Mouse (Mus musculus): ENCODE measurements around the gene Rab3gap1. TPM values are rescaled to one million over a fixed set of nuclear protein-coding genes. Genes with fewer than 3 reads are reported as not detected.

Rab3gap1 gene
- polyA plus RNA-seq (2015; fragmentation: Nextera tagmentation; extraction: Ambion mirVana), result 22.7 and 23.6 TPM in 2 replicates

DNA sequence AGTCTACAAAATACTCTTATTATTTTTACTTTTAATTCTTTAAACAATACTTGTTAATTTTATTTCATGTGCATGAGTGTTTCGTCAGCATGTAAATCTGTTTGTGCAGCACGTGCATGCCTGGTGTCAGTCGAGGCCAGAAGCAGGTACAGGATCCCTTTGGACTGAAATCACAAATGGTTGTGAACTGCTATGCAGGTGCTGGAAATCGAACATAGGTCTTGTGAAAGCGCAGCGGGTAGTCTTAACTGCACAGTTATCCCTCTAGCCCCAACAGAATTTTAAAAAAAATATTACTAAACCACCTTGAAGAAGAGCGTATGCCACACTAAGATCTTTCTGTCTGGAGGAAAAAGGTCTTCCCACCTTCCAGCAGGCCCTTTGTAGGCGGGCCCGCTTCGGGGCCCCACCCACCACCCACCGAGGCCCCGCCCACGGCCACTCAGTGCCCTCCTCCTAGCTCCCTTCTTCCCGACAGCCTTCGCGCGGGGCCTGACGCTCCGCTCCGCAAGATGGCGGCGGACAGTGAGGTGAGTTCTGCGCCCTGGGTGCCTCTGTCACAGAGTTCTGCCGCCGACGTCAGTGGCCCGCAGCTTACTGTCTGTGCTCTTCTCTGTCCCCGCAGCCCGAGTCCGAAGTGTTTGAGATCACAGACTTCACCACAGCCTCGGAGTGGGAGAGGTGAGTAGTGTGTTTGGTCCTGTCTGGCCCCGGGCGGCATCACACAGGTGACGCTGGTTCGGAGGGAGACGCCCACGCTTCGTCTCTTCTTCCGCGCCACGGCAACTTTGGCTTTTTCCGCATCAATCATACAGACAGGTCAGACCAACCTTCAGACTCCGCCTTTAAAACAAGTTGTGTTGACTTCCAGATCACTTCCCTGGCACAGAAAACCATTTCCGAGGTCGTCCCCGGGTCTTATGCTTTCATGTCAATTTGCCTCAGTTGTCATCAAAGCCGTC is at the start of gene Rab3gap1:
TSS of gene Rab3gap1 (plus strand) at position 474 of the 962 bp plus-strand sequence.
- Histone ChIP-seq H3K27me3 (no peaks in the 10 kb centered on the region), H3K36me3 (peaks cover 15% of the 10 kb centered on the region), H3K27ac (peak within 1 kb of the TSS; percentile 80), H3K4me2 (replicated peaks) (peak within 1 kb of the TSS; percentile 57), H3K9ac (replicated peaks) (peak within 1 kb of the TSS; percentile 83), H3K4me1 (replicated peaks) (peaks cover 11% of the 10 kb centered on the region), H3K9me3 (no peaks in the 10 kb centered on the region), H3K4me3 (replicated peaks) (peak within 1 kb of the TSS; percentile 83)
- ATAC-seq, result peak; percentile 98
- WGBS, result 11% methylated on average over 47 of the region's 47 CpGs

DNA sequence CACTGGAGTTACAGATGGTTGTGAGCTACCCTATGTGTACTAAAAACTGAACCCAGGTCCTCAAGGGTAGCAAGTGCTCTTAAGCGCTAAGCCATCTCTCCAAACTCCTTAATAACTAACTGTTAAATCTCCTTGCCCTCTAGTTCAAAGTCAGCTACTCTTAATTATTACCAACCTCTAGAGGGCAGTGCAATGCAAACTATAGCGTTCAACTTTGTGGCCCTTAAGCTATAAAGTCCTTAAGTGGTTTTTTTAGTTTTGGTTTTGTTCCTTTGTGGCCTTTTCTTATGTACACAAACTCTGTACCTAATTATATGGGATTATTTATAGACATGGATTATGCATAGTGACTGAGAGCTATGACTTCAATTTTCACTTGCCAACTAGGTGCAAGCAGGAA is 41.2 kb upstream of the Rab3gap1 start:
- no peaks in the 10 kb centered on the region for H3K27me3 ChIP-seq
- WGBS, result 27% methylated on average over 2 of the region's 2 CpGs
- no peaks in the 10 kb centered on the region for H3K9me3 ChIP-seq
- no peaks in the 10 kb centered on the region for H3K4me1 ChIP-seq (replicated peaks)
- no peaks in the 10 kb centered on the region for H3K36me3 ChIP-seq
- H3K4me3 ChIP-seq (replicated peaks), result no peak overlapping the region
- H3K4me2 ChIP-seq (replicated peaks), result no peak overlapping the region
- no peak overlapping the region for H3K9ac ChIP-seq (replicated peaks)
- no peak for ATAC-seq
- H3K27ac ChIP-seq, result no peak overlapping the region

DNA sequence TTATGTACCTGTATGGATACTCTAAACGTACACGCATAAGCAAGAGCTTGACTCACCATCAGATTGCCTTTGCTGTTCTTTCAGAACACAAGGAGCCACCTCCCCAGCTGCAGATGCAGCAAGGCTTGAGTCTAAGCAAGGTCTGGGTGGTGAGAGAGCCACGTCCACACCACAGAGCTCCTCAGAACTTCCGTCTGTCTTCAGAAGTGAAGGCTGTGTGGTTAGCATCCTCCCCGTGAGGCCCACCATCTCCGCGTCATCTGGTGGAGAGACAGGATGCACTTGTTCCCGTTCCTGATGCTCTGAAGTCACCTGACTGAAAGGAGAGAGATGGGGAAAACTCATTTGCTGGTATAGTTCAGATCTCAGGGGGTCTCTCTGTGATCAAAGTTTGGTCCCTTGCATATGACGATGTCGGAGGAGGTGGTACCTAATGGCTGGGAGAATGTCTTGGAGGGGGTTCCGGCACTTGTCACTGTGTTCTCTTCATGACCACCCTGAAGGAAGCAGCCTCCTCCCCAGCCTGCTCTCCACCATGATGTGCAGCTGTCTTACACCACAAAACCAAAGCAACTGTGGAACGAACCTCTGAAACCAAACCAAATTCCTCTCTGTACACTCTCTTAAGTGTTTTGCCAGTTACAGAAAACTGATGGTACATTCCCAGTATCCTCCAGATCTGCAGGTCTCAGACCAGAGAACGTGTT is 38.2 kb upstream of the Rab3gap1 start:
- Histone ChIP-seq H3K4me2 (replicated peaks) (no peak overlapping the region), H3K4me3 (replicated peaks) (no peak overlapping the region), H3K27me3 (no peaks in the 10 kb centered on the region), H3K27ac (no peak overlapping the region), H3K4me1 (replicated peaks) (no peaks in the 10 kb centered on the region; the same call in 1 of the 2 replicates), H3K9me3 (no peaks in the 10 kb centered on the region), H3K36me3 (no peaks in the 10 kb centered on the region), H3K9ac (replicated peaks) (no peak overlapping the region)
- ATAC-seq, result no peak
- 89% methylated on average over 13 of the region's 13 CpGs for WGBS

DNA sequence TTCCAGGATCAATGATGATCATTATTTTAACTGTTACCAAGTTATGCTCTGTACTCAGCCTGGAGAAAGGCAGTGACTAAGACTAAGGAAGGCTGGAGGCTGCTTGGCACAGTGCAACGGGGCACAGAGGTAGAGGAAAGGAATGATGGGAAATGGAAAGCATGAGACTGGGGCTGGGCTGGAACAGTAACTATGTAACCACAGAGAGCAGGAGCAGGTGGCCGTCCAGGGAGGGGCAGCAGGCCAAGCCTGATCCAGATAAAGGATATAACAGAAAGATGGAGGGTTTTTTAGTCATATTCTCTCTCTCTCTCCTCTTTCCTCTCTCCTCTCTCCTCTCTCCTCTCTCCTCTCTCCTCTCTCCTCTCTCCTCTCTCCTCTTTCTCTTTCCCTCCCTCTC is 34.9 kb upstream of the Rab3gap1 start:
- H3K4me2 ChIP-seq (replicated peaks), result no peak overlapping the region
- WGBS, result 55% methylated on average over 2 of the region's 2 CpGs
- no peaks in the 10 kb centered on the region for H3K36me3 ChIP-seq
- H3K27ac ChIP-seq, result no peak overlapping the region
- no peaks in the 10 kb centered on the region for H3K9me3 ChIP-seq
- H3K9ac ChIP-seq (replicated peaks), result no peak overlapping the region
- no peak for ATAC-seq
- no peak overlapping the region for H3K4me3 ChIP-seq (replicated peaks)
- no peaks in the 10 kb centered on the region; the same call in 1 of the 2 replicates for H3K4me1 ChIP-seq (replicated peaks)
- no peaks in the 10 kb centered on the region for H3K27me3 ChIP-seq

DNA sequence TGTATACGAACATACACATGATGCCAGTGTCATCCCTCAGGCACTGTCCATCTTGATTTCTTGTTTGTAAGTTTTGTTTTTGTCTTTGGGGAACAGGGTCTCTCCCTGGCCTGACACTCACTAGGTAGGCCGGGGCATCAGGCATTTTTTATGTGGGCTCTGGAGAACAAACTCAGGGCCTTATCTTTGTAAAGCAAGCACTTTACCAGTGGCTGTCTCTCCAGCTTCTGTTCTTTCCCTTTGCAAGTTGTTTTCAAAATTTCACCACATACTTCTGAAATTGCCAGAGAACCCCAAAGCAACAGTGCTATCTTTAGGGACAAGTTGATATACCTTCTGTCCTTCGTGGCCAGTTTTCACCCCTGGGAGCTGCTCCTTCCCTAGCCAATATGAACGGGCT is 34.4 kb upstream of the Rab3gap1 start:
- Histone ChIP-seq H3K4me1 (replicated peaks) (no peaks in the 10 kb centered on the region; the same call in 1 of the 2 replicates), H3K4me2 (replicated peaks) (no peak overlapping the region), H3K27ac (no peak overlapping the region), H3K27me3 (no peaks in the 10 kb centered on the region), H3K4me3 (replicated peaks) (no peak overlapping the region), H3K9ac (replicated peaks) (no peak overlapping the region), H3K36me3 (no peaks in the 10 kb centered on the region), H3K9me3 (no peaks in the 10 kb centered on the region)
- 81% methylated on average over 4 of the region's 4 CpGs for WGBS
- ATAC-seq, result no peak

DNA sequence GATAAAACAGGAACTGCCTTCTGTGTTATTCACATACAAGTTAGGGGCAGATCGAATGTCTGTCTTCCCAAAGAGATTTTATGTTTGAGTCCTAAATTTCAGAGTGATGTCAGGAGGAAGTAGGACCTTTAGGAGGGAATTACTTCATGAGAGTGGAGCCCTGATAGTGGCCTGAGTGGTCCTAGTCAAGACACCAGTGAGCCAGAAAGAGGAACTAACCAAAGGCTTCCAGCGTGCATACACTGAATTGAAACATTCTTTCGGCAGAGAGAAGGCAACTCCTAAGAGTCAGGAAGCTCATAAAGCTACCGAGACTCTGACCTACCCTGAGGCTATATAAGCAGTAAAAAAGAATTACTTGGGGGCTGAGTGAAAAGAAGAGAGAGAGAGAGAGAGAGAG is 32.0 kb upstream of the Rab3gap1 start:
- H3K9ac ChIP-seq (replicated peaks), result no peak overlapping the region
- H3K36me3 ChIP-seq, result no peaks in the 10 kb centered on the region
- no peaks in the 10 kb centered on the region for H3K27me3 ChIP-seq
- no peak overlapping the region for H3K27ac ChIP-seq
- no peak overlapping the region for H3K4me2 ChIP-seq (replicated peaks)
- ATAC-seq, result no peak
- no peaks in the 10 kb centered on the region; the same call in 1 of the 2 replicates for H3K4me1 ChIP-seq (replicated peaks)
- no peaks in the 10 kb centered on the region for H3K9me3 ChIP-seq
- 63% methylated on average over 4 of the region's 4 CpGs for WGBS
- H3K4me3 ChIP-seq (replicated peaks), result no peak overlapping the region

DNA sequence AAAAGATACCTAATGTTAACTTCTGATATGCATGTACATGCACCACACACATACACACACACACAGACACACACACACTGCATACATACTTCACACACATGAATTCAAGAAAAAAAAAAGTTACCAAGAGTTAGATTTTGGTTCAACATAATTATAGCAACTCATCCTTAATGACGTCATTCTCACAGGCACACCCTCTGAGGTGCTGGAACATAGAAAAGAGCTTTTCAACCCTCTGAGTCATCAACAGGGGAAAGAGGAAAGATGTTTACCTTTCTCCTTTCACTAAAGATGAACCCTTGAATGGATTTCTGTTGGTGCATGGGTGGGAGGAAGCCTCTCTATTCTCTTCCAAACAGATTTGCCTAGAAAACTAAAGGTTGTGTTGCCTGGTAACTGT is 30.0 kb upstream of the Rab3gap1 start:
- no peak overlapping the region for H3K9ac ChIP-seq (replicated peaks)
- H3K36me3 ChIP-seq, result no peaks in the 10 kb centered on the region
- no peak for ATAC-seq
- H3K9me3 ChIP-seq, result no peaks in the 10 kb centered on the region
- H3K27me3 ChIP-seq, result no peaks in the 10 kb centered on the region
- 74% methylated on average over 1 of the region's 1 CpGs for WGBS
- H3K27ac ChIP-seq, result no peak overlapping the region
- H3K4me1 ChIP-seq (replicated peaks), result no peaks in the 10 kb centered on the region; the same call in 1 of the 2 replicates
- H3K4me3 ChIP-seq (replicated peaks), result no peak overlapping the region
- H3K4me2 ChIP-seq (replicated peaks), result no peak overlapping the region

DNA sequence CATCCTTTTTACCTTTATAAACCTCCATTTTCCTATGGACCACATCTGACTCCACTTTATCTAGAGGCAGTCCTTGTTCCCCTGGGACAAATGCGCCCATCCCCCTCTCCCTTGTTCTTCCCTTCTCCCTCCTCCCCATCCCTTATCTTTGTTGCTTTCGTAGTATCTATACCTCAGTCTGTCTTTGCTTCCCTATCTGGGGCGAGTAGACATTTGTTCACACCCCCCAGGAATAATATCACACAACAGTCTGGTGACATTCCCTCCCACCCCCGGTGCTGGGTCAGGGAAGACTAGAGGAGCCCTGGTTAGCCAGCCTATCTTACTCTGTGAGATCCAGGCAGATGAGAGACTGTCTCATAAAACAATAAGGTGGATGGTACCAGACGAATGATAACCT is 23.1 kb upstream of the Rab3gap1 start:
- no peak overlapping the region for H3K4me2 ChIP-seq (replicated peaks)
- no peak overlapping the region for H3K27ac ChIP-seq
- ATAC-seq, result no peak
- no peaks in the 10 kb centered on the region for H3K27me3 ChIP-seq
- H3K9me3 ChIP-seq, result no peaks in the 10 kb centered on the region
- H3K4me3 ChIP-seq (replicated peaks), result no peak overlapping the region
- H3K36me3 ChIP-seq, result no peaks in the 10 kb centered on the region
- no peak overlapping the region for H3K9ac ChIP-seq (replicated peaks)
- 89% methylated on average over 5 of the region's 5 CpGs for WGBS
- no peaks in the 10 kb centered on the region for H3K4me1 ChIP-seq (replicated peaks)

DNA sequence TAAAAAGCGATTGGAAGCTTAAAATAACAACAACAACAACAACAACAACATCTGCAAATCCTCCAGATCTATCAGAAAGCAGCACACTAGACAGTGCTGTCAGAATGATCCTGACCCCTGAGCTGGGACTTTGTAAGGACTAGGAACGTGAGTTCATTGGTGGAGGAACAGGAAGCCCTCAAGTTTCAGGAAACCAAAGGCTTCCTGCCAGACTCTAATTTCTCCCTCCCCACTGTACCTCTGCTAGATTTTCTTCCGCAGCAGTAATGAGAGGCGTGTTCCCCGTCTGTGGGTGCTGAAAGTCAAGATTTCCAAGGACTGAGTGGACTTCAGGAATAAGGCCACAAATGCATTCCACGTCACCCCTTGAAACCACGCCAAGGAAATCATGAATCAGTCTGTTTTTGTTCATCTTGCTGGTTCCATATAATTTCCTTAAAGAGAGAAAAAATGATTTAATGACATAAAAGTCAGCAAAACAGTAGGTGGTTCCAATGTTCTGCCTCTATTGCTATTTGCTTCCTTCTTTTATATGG is 18.4 kb upstream of the Rab3gap1 start:
- Histone ChIP-seq H3K27me3 (no peaks in the 10 kb centered on the region), H3K36me3 (no peaks in the 10 kb centered on the region), H3K4me3 (replicated peaks) (no peak overlapping the region), H3K9me3 (peaks cover 9% of the 10 kb centered on the region; the same call in 1 of the 2 replicates), H3K4me2 (replicated peaks) (no peak overlapping the region), H3K9ac (replicated peaks) (no peak overlapping the region), H3K4me1 (replicated peaks) (peaks cover 3% of the 10 kb centered on the region; the same call in 1 of the 2 replicates), H3K27ac (no peak overlapping the region)
- no peak for ATAC-seq
- WGBS, result 86% methylated on average over 7 of the region's 7 CpGs

DNA sequence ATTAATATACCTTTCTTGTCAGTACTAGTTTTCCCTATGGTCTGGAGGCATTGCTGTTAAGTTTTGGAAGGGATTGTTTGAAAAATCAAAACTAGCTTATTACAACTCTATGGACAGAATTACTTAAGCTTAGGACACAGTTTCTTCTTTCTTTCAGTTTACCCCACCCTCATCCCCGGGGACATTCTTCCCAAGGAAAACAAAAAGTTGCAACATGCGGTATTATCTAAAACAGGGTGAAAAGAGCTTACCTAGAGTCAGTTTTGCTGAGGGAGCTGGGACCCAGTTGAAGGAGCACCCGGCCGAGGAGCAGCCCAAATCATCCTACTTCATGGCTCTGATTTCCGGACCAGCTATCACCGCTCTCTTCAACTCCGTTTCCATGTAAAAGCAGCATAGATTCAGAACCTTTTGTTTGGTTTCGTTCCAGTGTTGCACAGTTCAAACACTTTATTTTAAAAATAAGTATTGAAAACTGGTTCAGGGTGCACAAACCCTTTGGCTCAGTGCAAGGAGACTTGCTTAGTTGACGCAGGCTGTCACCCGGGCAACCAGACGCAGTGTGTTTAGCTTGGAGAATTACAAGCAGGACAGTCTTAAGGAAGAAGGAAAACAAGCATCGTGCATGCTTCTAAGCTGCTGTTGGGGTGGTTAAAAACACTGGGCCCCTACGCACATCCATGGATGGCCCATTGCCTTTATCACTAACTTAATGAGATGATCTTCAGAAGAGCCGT is 13.9 kb upstream of the Rab3gap1 start, which contains the start of gene Map3k19:
TSS of gene Map3k19 (minus strand) at position 546 of the 737 bp plus-strand sequence.
- 67% methylated on average over 14 of the region's 14 CpGs for WGBS
- no peak within 1 kb of the TSS for H3K27ac ChIP-seq
- H3K36me3 ChIP-seq, result no peaks in the 10 kb centered on the region
- H3K9ac ChIP-seq (replicated peaks), result no peak within 1 kb of the TSS
- ATAC-seq, result no peak
- no peak within 1 kb of the TSS for H3K4me2 ChIP-seq (replicated peaks)
- H3K9me3 ChIP-seq, result peaks cover 9% of the 10 kb centered on the region; the same call in 1 of the 2 replicates
- H3K4me1 ChIP-seq (replicated peaks), result peaks cover 3% of the 10 kb centered on the region; the same call in 1 of the 2 replicates
- H3K4me3 ChIP-seq (replicated peaks), result no peak within 1 kb of the TSS
- no peaks in the 10 kb centered on the region for H3K27me3 ChIP-seq

DNA sequence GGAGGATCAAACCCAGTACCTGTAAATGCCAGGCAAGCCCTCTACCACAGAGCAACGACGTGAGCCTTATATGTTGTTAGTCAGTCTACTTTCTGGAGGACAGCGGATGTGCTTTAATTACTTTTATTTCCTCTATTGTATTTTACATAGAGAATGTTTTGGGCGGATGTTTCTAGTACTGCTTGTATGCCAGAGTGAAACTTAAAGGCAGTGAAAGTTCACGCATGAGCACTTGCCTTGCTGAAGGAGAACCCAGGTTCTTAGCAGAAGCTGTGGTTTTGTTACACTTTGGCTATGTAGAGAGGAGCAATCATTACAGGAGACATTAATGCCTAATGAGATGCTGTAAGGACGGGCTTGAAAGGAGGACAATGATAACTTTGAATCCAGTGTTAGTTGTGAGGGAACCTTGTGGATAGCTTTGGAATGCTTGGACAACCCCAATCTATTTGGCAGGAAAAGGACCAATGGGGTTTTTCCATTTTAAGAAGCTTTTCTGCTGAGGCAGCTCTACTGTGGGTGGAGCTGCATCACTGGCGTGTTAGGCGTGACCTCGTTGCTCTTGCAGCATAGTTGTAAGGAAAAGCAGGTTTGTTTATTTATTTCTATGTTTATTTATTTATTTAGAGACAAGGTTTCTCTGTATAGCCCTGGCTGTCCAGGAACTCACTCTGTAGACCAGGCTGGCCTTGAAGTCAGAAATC is 9.5 kb upstream of the Rab3gap1 start:
- no peak for ATAC-seq
- Histone ChIP-seq H3K4me1 (replicated peaks) (peaks cover 7% of the 10 kb centered on the region; the same call in 1 of the 2 replicates), H3K9ac (replicated peaks) (no peak overlapping the region), H3K4me3 (replicated peaks) (no peak overlapping the region), H3K4me2 (replicated peaks) (no peak overlapping the region), H3K27me3 (no peaks in the 10 kb centered on the region), H3K36me3 (no peaks in the 10 kb centered on the region), H3K9me3 (no peaks in the 10 kb centered on the region), H3K27ac (no peak overlapping the region)
- WGBS, result 87% methylated on average over 9 of the region's 9 CpGs
